Mouse (Mus musculus) mesoderm, embryonic 11.5 days (tissue): Measurements from ENCODE around the gene Tef.

ENCODE experiments used
- DNase-seq: peaks from one replicate; pipeline ENCODE4 v3.0.0-alpha.2; 2012; ENCODE audit warnings: low read depth, low spot score

Gene Tef

GRCm38 (mm10) chr15:81798421-81798820 lies 3.8 kb upstream of the Tef start:
- DNase-seq = no peak

DNA sequence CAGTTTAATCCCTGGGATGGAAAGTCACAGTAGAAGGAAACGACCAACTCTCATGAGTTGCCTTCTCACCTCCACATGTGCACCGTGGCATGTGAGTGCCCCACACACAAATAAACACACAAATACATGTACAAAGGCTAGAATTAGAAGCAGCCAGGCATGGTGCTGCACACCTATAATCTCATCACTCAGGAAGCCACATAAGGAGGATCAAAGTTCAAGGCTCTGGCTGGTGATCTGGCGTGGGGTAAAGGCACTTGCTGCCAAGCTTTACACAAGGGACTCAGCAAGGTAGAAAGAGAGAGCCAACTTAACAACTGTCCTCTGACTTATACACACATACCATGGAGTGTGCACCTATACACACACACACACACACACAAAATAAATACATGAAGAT lies 1.8 kb upstream of the Tef start:
- DNase-seq = no peak

- no peak for DNase-seq
These were observed 725 bp downstream of the Tef start for GRCm38 (mm10) chr15:81802941-81803351.

- no peak for DNase-seq
These were observed 1.3 kb downstream of the Tef start for GRCm38 (mm10) chr15:81803425-81803951.

- no peak for DNase-seq
These were observed 2.0 kb downstream of the Tef start for GRCm38 (mm10) chr15:81804172-81804571.

- no peak for DNase-seq
These were observed 2.7 kb downstream of the Tef start for GRCm38 (mm10) chr15:81804883-81805282.

DNA sequence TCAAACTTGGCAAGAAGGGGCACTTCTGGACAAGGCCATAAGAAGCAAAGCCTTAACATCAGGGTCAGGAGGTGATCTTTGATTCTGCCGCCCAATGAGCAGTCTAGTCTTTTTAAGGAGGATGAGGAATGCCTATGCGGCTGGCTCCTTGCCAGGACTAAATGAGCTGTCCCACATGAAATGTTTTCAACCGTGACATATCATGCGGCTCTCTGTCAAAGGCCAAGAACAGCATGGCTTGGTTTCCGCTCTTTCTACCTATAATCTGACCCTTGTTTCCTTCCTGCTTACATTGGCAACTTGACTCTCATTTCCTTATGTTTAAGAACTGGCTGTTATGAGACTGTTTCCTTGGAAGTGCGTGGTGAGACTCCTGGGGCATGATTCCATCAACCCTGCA lies 3.4 kb downstream of the Tef start:
- DNase-seq = peak; percentile 64

DNA sequence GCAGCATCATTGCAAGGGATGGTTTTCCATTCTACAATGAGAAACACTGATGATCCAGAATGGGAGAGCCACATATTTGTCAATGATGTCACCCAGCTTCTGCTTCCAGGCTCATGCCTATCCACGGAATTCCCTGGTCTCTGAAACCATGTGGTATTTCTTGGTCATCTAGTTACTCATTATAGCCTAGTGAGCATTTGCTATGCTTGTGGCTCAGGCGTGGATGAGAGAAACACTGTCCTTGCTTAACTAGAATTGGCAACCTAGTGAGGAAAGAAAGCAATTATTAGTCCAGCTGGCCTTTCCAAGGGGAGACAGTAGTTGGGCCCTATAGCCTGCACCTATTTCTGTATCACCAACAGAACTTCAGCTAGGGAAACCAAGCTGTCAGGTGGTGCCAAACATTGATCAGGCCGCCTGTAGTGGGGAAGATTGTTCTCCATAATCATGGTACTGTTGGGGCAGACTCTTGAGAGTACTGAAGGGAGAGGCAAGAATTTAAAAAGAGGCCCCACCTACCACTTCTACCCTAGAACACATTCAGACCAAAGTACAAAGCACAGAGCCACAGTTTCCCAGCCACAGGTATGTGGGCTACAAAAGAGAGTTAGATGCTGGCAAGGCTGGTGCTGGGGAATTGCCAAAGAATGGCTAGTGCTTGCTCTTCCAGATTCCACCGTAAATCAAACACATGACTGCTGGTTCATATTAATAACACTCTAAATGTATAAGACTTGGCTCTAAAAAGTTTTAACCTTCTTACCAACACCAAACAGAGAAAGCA lies 4.6 kb downstream of the Tef start:
- no peak for DNase-seq

- no peak for DNase-seq
These were observed 6.6 kb downstream of the Tef start for GRCm38 (mm10) chr15:81808799-81809198.

DNA sequence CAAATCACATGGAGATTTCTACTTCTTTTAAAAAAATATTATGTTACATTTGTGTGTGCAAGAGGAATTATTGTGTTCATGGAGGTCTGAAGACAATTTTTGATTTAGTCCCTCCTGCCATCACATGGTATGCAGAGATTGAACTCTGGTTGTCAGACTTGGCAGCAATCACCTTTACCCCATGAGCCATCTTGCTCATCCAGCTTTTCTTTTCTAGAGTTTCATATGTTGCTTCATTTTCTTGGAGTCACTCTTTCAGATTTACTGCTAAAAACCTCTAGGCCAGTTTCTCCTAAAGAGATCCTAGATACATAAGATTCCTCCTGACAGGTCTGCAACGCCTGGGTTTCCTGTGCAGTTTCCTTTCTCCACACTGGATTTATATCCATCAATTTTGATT lies 7.3 kb downstream of the Tef start:
- no peak for DNase-seq

DNA sequence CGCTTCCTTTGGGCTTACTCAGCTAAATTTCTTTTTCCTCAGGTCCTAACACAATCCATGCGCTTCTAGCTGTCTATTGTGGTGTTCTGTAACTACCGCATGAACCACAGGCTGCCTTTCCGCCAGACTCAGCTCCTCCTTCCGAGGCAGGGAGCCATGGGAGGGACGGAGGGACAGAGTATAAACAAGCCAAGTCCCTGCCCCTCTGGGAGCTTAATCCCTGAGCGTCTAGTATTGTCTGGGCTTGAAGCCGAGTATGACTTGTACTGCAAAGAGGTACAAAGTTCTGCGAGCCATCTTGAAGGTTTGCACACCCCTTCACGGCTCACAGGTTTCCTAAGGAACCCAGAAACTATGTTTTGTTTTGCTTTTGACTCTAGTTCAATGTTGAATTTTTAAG lies 7.9 kb downstream of the Tef start:
- peak; percentile 71 for DNase-seq

- DNase-seq = peak; percentile 99
These were observed 8.7 kb downstream of the Tef start for GRCm38 (mm10) chr15:81810671-81811598.

- DNase-seq = no peak
These were observed 9.4 kb downstream of the Tef start for GRCm38 (mm10) chr15:81811599-81811996.

GRCm38 (mm10) chr15:81812287-81812686 lies 10.1 kb downstream of the Tef start:
- DNase-seq = no peak

DNA sequence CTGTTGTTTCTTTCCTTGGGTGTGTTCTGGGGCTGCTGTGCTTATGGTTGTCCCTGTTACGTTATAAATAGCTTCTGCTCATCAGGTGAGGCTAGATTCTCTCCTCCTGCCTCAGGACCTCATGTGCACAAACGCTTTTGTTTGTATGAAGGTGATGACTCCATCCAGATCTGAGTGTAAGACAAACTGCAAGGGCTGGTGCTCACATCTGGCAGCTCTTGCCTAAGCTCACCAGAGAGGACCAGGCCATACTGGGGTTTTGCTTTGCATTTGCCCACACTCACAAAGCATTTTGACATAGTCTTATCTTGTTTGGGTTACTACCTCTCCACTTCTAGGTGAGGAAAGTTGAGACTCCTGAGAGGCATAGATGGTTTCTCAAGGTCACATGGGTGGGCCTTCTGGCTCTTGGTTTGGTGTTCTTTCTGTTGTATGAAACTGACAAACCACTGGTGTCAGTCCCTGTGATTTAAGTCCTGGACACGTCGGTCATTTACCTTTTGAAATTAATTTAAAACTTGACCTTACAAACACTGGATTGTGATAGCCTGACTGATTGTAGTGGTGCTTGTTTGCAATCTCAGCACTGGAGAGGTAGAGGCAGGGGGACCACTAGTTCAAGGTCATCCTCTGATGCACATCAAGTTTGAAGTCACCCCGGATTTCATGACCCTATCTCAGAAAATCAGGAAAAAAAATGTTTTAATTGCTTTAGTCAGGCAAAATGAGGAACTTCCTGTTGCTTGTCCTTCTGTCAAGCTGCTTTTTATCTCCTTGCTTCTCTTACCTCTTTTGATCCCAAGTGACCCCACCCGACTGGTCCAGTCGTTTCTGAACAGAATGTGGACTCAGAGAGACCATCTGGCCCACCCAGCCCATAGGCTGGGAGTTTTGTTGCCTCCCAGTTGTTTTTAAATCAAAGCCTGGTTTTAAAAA lies 10.7 kb downstream of the Tef start:
- no peak for DNase-seq

DNA sequence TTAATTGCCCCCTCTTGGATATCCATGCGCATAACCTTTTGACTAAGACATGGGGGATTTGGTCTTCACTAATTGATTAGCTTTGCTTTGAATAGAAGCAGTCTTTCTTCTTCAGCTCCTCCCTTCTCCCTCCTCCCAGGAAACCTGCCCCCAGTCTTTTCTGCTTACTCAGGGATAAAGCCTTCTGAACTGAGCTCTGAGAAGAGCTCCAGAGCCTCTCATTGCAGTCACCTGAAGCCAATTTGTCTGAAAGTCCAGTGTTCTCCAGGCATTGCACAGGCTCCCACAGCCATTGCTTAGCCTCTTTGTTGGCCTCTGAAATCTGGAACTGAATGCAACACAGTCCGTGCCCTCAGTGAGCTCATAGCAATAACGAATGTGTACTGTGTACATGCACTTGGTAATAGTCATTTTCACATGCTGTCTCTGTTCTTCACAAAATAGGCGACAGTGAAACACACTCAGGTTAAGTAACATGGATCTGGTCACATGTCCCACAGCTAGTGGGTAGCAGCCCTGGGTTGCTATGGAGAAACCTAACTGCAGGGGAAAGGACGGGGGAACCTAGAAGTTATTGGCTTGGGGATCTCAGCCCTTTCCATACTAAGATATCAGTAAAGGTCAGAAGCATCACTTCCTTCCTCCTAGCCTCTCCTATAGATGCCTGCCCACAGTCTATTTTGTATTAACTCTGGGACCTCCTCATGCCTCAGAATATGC lies 11.9 kb downstream of the Tef start:
- DNase-seq = no peak

- no peak for DNase-seq
These were observed 12.6 kb downstream of the Tef start for GRCm38 (mm10) chr15:81814716-81815370.

GRCm38 (mm10) chr15:81818404-81818803 lies 16.2 kb downstream of the Tef start:
- no peak for DNase-seq

DNA sequence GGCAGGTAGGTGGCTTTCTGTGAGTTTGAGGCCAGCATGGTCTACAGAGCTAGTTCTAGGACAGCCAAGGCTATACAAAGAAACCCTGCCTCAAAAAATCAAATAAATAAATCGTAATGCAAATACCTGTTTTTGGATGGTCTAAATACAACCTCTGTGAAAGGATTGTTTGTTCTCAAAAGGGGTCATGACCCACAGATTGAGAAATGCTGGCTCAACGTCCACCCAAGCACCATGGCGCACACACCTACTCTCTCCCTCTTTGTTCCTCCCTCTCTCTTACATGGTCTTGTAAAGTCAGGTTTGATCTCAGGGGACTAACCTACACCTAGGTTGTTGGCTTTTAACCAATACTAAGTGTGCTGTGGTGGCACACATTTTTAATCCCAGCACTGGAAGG lies 20.4 kb downstream of the Tef start:
- DNase-seq = no peak

DNA sequence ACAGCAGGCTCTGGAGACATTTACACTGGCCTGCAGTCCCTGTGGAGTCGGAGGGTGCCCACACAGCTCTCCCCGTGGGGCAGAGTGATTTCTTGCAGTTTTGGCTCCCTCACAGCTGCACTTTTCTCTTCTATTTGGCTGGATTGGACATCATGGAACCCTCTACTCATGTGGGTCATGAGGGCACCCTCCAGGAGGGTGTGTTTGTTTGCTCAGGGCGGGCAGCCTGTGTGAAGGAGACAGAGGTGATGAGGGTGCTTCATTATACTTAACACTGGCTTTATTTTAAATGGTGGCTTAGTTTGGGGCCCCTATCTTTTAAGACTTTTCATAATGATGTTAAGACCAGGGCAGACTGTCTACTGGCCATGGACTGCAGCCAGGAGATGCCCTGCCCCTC lies 22.6 kb downstream of the Tef start:
- DNase-seq = no peak
